Mouse (Mus musculus): ENCODE measurements around the gene Abhd14b.

- TF ChIP-seq TAL1 (IDR thresholded peaks at IDR 0.05; ENCODE audit: low read length) (no peak), CTCF (IDR thresholded peaks at IDR 0.05 in 2 of 3, conservative IDR thresholded peaks at IDR 0.05 in 1 of 3; ENCODE audit: control insufficient read depth in 1 of 3, insufficient read depth in 1 of 3, low read depth in 2 of 3, low read length in 3 of 3, poor library complexity in 1 of 3, severe bottlenecking in 1 of 3) (no peak)
Observed at GRCm38 (mm10) chr9:106413606-106414005, 33.7 kb upstream of the Abhd14b start.

All from MEL (cell line).